Mouse (Mus musculus) adrenal gland, postnatal 25 days (tissue): Measurements from ENCODE around the gene Prkci. TPM values are rescaled to one million over a fixed set of nuclear protein-coding genes. Genes with fewer than 3 reads are reported as not detected.
A peak's percentile ranks its signal among the peaks of the same experiment; 100 is the strongest.

Experiments used
- DNase-seq: peaks from one replicate; pipeline ENCODE4 v3.0.0; 2021; ENCODE audit warnings: mixed read lengths
- long read RNA-seq: library from polyadenylated mRNA; stranded (forward); transcript quantifications from one replicate; pipeline ENCODE4 v2.0.0, GENCODE M21; 2021
- total RNA-seq: library from RNA; stranded (reverse); gene quantifications from 2 replicates; pipeline ENCODE4 v1.2.3, GENCODE M21; 2021

Gene Prkci
- total RNA-seq: 52.6 and 56.7 TPM in 2 replicates
- long read RNA-seq, full-length matches to known transcripts: 30 of 48 reads
- long read RNA-seq, partial matches to known transcripts: 13 of 48 reads
- long read RNA-seq, other reads (novel, unspliced or antisense): 5 of 48 reads

- DNase-seq: peak; percentile 93
Observed at GRCm38 (mm10) chr3:30995283-30995898, at the start of gene Prkci. TSS of gene Prkci (plus strand) at chr3:30995747.

- peak; percentile 80 for DNase-seq
Observed at GRCm38 (mm10) chr3:30951652-30952051, 43.9 kb upstream of the Prkci start.

DNA sequence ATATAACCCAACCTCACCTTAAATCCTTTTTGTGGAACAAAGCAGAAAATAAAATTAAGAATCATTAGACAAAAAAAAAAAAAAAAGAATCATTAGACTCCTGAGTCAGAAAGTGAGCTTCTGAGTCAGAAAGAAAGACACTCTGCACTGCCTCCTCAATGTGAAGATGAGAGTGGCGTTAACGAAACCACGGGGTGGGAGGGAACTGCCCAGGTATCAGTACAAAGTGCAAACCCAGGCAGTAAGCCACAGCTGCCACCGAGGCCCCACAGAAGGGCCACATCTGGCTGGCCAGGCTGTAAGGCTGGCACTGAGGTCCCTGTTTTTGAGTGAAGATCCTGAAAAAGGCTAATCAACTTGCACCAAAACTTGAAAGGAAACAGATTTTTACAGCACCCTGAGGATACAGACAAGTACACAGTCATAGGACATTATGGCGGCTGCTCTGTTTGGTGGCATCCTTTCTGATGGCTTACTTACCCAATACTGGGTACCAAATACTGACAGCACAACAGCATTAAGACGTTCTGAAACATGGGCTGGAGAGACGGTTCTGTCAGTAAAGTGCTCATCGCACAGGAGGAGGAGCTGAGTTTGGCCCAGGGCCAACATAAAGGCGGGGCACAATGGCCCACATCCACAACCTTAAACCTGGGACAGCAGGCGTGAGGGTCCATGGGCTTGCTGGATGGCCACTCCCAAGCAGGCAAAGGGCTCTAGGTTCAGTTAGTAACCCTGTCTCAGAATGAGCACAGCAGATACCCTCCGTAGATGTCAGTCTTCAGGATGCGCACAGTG, 43.1 kb upstream of the Prkci start:
- DNase-seq: no peak

DNA sequence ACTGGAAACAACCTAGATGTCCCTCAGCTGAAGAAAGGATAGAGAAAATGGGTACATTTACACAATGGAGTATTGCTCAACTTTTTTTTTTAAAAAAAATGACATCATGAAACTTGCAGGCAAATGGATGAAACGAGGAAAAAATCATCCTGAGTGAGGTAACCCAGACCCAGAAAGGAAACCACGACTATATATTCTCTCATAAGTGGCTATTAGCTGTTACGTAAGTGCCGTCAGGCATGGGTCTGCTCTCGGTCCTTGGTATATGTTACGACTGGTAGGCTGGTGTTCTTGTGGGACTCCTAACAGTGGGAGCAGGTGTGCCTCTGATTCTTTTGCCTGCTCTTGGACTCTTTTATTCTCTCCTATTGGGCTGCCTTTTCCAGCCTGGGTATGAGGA, 39.2 kb upstream of the Prkci start:
- no peak for DNase-seq

DNA sequence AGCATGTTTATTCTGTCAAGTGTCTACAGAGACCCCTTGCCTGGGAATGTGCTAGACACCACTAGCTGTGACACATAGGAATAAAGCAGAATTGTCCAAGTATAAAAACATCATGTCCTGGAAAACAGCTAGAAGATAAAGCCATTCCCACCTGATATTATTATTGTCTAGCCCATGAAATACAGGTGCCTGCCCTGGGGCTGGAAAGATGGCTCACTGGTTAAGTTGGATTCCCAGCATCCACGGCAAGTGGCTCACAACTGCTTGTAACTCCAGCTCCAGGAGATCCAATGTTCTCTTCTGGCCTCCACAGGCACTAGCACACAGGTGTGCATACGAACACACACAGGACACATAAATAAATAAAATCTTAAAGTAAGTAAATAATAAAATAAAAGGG, 36.8 kb upstream of the Prkci start:
- DNase-seq: no peak

DNA sequence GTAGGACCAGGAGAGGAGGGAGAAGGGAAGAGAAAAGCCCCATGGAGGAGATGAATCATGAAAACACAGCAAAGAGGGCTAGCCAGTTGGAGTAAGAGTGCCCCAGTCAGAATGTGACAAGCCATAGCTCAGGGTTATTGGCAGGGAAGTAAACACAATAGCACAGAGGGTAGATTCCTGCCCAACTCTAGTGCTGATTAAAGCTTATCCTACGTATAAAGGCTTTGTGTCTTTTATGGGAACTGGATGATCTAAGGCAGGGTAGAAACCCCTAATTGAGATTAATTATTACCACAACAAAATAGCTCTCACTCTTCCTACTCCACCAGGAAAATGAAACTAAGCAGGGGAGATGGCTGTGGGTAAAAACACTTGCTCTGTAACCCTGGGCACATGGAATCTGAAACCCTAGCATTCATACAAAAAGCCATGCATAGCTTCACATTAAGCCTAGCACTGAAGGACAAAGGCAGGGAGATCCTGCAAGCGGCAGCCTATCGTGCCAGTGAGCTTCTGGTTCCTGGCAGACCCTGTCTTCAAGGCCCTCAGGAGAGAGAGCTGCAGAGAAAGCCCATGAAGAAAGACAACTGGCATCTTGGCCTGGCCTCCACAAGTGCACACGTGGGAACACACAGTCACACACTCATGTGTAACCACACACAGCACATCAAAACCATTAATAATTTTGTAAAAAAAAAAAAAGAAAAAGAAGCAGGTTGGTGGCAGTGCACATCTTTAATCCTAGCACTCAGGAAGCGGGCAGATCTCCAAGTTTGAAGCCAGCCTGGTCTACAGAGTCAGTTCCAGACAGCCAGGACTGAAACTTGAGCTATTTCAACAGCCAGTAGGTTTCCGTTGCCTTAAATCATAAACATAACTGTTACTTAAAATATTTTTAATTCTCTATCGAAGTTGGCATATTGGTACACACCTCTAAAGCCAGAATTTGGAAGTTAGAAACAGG, 35.4 kb upstream of the Prkci start:
- DNase-seq: no peak

DNA sequence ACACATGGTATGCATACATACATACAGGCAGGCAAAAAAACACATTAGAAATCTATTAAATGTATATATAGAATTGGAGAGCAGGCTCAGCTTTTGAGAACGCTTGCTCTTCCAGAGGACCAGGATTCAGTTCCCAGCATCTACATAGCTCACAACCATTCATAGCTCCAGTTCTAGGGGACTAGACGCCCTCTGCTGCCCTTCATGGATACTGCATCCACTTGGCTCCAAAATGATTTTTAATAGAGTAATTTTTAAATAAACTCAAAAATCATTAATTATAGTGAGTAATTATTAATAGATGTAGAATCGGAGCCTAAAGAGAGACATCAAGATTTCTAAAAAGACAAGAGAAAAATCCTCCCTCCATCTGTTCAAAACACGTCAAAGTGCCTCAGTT, 32.4 kb upstream of the Prkci start:
- DNase-seq: no peak

GRCm38 (mm10) chr3:30964216-30964615, 31.3 kb upstream of the Prkci start:
- DNase-seq: no peak

DNA sequence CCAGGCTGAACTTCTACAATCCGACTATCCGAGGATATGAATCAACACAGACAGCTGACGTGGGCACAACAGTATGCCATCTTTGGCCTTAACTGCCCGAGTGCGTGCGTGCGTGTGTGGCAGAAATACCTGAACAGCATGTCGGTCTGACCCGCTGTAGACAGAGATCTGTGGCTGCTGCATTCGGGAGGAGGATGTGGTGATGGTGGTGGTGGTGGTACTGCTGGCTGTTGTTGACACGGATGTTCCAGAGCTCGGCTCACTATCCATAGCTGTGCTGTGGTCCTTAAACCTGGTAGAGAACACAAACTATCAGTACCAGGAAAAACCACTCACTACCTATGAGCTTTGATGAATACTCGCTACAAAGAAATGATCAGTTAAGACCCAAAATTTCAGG, 29.9 kb upstream of the Prkci start:
- DNase-seq: no peak

DNA sequence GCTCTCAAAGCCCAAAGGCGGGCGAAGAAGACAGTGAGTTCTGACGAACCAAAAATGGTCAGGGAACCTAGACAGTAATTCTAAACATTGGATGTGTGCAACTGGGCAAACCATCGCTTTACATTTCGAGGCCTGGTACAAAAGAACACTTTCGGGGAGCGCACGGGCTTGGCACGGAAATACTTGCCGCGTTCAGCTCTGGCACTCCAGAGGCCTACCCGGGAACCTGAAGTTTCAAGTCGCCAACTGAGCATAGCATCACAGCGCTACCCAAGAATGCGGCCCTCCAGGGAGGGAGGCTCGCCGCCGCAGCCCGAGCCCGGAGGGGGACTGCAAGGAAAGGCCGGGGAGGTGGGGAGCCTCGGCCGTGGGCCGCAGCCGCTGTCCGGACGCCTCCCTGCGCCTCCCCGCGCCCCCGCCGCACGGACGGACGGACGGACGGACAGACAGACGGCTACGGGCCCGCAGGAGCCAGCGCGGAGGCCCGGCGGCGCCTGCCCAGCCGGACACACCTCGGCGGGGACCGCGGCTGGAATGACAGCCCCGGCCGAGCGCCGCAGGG, 26.9 kb upstream of the Prkci start:
- DNase-seq: peak; percentile 49

DNA sequence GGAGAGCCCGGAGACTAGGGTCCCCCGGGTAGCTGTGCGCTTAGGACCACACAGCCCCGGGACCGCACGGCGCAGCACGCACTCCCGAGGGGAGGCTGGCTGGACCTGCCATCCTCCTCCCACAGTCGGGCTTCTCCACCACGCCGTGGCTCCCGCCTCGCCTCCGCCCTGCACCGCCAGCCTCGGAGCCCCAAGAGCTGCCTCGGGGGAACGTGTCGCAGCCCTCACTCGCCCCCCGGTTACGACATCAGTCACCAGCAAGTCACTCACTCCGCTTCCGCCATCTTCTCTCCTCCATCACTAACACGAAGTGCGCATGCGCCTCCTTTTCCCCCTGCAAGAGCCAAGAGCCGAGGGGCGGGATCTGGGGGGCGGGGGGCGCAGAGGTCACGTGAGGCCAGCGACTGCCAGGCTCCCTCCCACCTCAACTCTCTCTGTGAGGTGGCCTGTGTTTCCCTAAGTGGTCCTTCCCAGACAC, 26.4 kb upstream of the Prkci start, which contains the start of gene Phc3:
Gene Phc3 (minus strand): TSS at position 312 of the 478 bp plus-strand sequence.
- DNase-seq: peak; percentile 94

DNA sequence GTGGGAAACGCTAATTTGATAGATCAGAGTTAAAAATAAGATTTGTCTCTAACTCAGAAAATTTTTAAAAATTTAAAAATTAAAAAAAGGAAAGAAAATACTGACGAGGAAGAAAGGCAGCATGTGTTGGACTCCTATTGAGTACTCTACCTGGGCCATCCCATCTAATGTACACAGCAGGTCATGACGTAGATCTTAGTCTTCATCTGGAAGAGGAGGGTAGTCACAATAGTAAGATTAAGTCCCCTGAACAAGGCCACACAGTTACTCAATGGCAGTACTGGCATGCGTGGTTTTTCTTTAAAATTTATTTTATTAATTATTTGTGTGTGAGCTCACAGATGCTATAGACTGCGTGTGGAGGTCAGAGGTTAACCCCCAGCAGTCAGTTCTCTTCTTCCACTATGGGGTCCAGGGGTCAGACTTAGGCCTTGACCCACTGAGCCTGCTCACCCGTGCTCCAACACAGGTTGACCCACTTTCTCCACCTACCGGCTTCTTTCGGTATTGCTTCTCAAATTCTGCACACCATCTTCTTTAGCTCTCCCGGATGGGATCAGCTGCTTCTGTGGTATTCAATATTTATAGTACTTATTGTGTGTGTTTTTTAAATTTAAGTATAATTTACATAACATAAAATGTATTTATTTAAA, 20.3 kb upstream of the Prkci start:
- peak; percentile 53 for DNase-seq

DNA sequence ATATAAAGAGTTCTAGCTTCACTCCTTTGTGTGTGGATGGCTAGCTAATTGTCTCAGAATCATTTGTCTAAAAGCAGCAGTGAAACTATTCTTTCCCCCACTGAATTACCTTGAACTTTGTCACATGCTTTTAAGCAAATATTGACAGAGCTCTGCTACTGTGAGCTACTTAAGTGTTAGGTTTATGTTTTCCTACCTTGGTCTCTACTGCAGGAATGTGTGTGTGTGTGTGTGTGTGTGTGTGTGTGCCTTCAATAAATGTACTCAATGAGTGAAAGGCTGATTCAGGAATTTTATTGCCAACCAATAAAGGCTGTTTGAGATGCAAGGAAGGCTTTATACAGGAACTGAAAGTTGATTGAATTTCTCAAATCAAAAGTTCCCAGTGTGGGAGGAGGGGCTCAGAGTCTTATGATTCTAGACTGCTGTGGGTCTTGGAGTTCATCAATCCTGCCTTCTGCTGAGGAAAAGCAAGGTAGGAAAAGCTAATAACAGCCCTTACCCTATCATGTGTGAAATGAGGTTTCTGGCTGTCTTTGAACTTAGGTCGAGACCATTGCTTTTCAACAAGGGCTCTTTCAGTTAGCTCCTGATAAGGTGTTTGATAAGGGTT, 18.4 kb upstream of the Prkci start:
- no peak for DNase-seq

DNA sequence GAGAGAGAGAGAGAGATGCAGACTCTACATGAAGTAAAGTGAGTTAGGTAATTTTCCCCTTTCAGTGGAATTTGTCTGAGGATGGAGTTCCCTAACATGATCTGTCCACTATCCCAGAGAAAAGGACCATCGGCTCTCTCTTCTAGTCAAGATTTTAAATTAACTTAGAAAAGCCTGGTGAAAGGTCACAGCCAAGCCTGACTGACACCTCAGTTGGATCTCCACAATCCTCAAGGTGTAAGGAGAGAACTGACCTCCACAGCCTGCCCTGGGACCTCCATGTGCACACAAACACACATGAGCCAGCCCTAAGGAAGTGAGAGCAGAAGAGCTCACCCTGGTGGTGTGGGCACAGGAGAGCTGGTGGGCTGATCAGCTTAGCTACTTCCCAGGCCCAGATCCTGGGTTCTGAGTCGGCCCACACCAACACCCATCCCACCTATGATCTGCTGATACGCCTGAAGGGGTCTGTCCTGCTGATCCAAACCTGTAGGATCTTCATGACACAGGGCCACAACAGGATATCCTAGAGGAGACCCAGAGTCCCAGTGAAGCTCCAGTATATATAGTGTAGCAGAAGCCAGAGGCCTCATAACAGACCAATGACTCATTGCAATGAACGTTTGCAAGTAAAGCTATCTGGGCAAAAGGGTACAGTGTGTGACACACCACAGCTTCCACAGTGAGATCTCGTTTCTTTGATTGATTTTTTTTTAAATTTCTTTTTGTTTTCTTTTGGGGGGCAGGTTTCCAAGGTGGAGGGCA, 13.7 kb upstream of the Prkci start:
- no peak for DNase-seq

GRCm38 (mm10) chr3:30982924-30983536, 12.5 kb upstream of the Prkci start:
- no peak for DNase-seq

DNA sequence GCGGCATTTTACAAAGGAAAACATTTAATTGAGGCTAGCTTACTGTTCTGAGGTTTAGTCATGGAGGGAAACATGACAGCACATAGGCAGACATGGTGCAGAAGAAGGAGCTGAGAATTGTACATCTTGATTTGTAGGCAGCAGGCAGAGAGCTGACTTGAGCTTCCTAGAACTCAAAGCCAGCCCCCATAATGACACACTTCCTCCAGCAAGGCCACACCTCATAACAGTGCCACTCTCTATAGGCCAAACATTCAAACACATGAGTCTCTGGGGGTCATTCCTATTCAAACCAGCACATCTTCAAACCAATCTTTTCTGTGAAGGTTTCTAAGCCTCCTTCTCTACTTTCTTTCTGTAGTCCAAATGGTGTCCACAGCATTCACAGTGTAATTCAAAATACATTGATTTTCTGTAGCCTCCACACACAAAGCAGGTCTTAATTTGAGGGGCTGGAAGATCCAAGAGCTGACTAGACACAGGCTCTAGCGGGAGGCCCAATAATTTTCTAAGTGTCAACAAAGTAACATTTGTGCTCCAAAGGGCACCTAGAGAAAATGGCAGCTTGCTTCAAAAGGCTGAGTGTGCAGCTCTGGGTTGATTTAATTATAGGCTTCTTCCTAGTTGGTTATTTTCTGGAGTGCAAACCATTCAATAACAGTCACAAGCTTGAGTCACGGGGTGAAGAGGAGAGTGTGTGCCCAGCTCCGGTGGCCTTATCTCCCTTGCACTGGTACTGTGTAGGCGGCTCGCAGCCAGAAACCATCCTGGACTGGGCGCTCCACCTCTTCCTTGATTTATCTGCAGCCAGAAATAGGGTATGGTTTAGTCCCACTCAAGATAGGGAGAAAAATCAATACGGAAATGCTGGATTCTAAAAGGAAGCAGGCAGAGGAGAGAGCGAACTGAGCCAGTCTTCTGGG, 7.9 kb upstream of the Prkci start:
- DNase-seq: no peak

- DNase-seq: no peak
Observed at GRCm38 (mm10) chr3:30992161-30992560, 3.4 kb upstream of the Prkci start.

GRCm38 (mm10) chr3:30993066-30993573, 2.4 kb upstream of the Prkci start:
- no peak for DNase-seq
